Mouse (Mus musculus): Measurements from ENCODE around the gene Gm47283. TPM values are rescaled to one million over a fixed set of nuclear protein-coding genes. Genes with fewer than 3 reads are reported as not detected.
"Not testable (repeated sequence)": the region's sequence is repeated elsewhere in the genome, so short reads cannot be mapped to it uniquely, and the experiment has no call there.

The Gm47283 gene
- polyA plus RNA-seq, 1 experiment from 2014 or later, result not detected

DNA sequence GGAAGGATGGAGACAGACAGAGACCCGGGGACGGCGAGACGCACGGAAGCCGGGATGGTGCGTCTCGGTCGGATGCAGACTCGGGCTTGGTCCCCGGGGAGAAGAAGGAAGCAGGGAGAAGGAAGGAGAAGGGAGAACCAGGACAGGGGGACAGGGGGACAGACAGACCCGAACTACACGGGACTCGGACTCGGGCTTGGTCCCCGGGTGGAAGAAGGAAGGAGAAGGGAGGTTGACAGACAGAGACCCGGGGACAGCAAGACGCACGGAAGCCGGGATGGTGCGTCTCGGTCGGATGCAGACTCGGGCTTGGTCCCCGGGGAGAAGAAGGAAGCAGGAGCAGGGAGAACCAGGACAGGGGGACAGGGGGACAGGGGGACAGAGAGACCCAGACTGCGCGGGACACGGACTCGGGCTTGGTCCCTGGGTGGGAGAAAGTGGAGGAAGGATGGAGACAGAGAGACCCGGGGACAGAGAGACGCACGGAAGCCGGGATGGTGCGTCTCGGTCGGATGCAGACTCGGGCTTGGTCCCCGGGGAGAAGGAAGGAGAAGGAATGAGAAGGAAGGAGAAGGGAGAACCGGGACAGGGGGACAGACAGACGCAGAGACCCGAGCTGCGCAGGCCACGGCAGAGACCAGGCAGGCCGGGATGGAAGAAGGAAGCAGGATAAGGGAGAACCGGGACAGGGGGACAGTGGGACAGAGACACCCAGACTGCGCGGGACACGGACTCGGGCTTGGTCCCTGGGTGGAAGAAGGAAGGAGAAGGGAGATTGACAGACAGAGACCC, 42.1 kb upstream of the Gm47283 start:
- H3K27ac ChIP-seq, result peak overlapping the region; percentile 9; the same call in 1 of the 2 replicates
- ATAC-seq (ENCODE audit: low FRiP score); H3K4me2 ChIP-seq; H3K4me1 ChIP-seq; H3K4me3 ChIP-seq (replicated peaks); H3K27me3 ChIP-seq; H3K9ac ChIP-seq: not testable (repeated sequence)
- WGBS, result 87% methylated on average over 49 of the region's 49 CpGs
- H3K36me3 ChIP-seq (replicated peaks), result peaks cover 52% of the 10 kb centered on the region
- H3K9me3 ChIP-seq, result peaks cover 54% of the 10 kb centered on the region

DNA sequence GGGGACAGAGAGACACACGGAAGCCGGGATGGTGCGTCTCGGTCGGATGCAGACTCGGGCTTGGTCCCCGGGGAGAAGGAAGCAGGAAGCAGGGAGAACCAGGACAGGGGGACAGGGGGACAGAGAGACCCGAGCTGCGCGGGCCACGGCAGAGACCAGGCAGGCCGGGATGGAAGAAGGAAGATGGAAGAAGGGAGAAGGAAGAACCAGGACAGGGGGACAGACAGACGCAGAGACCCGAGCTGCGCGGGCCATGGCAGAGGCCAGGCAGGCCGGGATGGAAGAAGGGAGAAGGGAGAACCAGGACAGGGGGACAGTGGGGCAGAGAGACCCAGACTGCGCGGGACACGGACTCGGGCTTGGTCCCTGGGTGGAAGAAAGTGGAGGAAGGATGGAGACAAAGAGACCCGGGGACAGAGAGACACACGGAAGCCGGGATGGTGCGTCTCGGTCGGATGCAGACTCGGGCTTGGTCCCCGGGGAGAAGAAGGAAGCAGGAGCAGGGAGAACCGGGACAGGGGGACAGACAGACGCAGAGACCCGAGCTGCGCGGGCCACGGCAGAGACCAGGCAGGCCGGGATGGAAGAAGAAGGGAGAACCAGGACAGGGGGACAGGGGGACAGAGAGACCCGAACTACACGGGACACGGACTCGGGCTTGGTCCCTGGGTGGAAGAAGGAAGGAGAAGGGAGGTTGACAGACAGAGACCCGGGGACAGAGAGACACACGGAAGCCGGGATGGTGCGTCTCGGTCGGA, 41.3 kb upstream of the Gm47283 start:
- not testable (repeated sequence) for H3K9ac ChIP-seq; ATAC-seq (ENCODE audit: low FRiP score); H3K4me2 ChIP-seq; H3K4me1 ChIP-seq; H3K4me3 ChIP-seq (replicated peaks); H3K27me3 ChIP-seq
- 85% methylated on average over 36 of the region's 46 CpGs for WGBS
- peak overlapping the region; percentile 9; the same call in 1 of the 2 replicates for H3K27ac ChIP-seq
- peaks cover 54% of the 10 kb centered on the region for H3K9me3 ChIP-seq
- peaks cover 52% of the 10 kb centered on the region for H3K36me3 ChIP-seq (replicated peaks)

DNA sequence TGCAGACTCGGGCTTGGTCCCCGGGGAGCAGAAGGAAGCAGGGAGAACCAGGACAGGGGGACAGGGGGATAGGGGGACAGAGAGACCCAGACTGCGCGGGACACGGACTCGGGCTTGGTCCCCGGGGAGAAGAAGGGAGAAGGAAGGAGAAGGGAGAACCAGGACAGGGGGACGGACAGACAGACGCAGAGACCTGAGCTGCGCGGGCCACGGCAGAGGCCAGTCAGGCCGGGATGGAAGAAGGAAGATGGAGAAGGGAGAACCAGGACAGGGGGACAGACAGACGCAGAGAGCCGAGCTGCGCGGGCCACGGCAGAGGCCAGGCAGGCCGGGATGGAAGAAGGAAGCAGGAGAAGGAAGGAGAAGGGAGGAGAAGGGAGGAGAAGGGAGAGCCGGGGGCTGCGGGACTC, 40.7 kb upstream of the Gm47283 start:
- no peak for ATAC-seq (ENCODE audit: low FRiP score)
- Histone ChIP-seq H3K27me3 (no peaks in the 10 kb centered on the region), H3K27ac (peak overlapping the region; percentile 25; the same call in 1 of the 2 replicates), H3K4me3 (replicated peaks) (no peak overlapping the region), H3K4me2 (peak overlapping the region; percentile 3; the same call in 1 of the 2 replicates), H3K9ac (no peak overlapping the region), H3K9me3 (peaks cover 52% of the 10 kb centered on the region), H3K4me1 (no peaks in the 10 kb centered on the region), H3K36me3 (replicated peaks) (peaks cover 48% of the 10 kb centered on the region)
- 47% methylated on average over 2 of the region's 21 CpGs for WGBS

DNA sequence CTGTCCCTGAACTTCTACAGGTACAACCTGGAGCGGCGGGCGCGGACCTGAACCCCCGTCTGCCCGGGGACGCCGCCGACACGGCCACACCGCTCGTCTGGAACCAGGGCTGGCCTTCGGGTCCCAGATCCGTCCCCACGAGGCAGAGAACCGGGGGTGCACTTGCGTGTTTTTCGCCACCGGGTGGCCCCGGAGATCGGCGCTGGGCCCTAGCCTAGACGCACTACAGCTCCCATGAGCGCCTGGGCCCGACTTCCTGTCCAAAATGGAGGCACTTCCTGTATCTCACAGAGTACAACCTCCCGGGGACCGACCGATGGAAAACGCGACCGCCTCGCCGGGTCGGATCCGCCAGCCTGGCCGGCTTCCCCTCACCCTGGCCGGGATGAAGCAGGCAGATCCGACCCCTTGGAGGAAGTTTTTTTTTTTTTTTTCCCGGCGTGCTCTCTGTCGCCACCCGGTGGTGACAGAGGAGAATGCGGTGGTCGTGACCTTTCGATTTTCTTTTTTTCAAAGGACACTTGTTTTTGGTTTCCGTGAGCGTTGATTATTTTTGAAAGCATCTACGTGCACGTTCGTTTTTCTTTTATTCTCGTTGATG, 40.1 kb upstream of the Gm47283 start:
- Histone ChIP-seq H3K36me3 (replicated peaks) (peaks cover 42% of the 10 kb centered on the region), H3K9me3 (peaks cover 45% of the 10 kb centered on the region), H3K4me3 (replicated peaks) (peak overlapping the region; percentile 7), H3K4me2 (peak overlapping the region; percentile 3), H3K27ac (peak overlapping the region; percentile 25; the same call in 1 of the 2 replicates)
- 57% methylated on average over 51 of the region's 51 CpGs for WGBS
- peak; percentile 94 for ATAC-seq (ENCODE audit: low FRiP score)
- not testable (repeated sequence) for H3K4me1 ChIP-seq, H3K27me3 ChIP-seq, H3K9ac ChIP-seq

DNA sequence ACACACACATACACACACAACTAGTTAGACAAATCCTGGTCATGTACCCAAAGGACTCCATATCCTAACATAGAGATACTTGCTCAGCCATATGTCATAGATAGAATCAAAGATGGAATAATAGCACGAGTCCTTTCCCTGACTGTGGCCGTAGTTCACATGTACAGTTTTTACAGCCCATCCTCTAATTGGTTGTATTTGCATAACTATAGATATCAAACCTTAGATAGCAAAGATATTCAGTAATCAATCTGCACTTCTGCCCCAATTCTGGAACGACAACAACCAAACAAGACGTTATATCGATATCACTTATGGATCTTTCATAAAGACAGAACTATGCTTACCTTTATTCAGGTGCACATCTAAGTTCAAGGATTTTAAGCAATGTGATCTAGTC, 39.3 kb upstream of the Gm47283 start:
- H3K9ac ChIP-seq; H3K4me2 ChIP-seq; H3K4me1 ChIP-seq; H3K27me3 ChIP-seq; ATAC-seq (ENCODE audit: low FRiP score); H3K4me3 ChIP-seq (replicated peaks); H3K27ac ChIP-seq: not testable (repeated sequence)
- Histone ChIP-seq H3K9me3 (peaks cover 37% of the 10 kb centered on the region), H3K36me3 (replicated peaks) (peaks cover 34% of the 10 kb centered on the region)
- WGBS, result 96% methylated on average over 5 of the region's 5 CpGs

DNA sequence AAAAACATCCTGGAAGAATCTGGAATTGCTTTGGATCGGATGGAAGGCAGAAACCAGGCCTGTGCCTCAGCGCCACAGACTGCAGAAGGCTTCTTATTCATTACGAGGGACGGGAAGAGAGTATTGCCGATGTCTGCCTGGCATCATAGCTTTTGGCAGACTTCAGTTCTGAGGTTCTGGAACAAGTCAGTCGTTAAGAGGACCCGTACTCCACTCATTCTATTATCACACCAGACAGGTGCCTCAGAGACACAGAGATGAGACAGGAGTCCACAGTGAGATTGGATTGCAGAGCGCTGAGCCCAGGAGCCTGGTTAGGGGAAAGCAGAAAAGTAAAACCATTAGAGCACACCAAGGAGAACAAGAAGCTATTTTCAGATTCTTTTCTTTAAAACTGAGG, 29.8 kb upstream of the Gm47283 start, which contains the start of gene Gm21860:
Gene Gm21860 (minus strand): TSS at position 101 of the 400 bp plus-strand sequence.
- H3K27ac ChIP-seq; ATAC-seq (ENCODE audit: low FRiP score); H3K36me3 ChIP-seq (replicated peaks); H3K4me2 ChIP-seq; H3K4me3 ChIP-seq (replicated peaks); H3K4me1 ChIP-seq; H3K9me3 ChIP-seq; H3K27me3 ChIP-seq; H3K9ac ChIP-seq: not testable (repeated sequence)
- WGBS, result no CpG with 5 or more reads among the region's 8 CpGs

DNA sequence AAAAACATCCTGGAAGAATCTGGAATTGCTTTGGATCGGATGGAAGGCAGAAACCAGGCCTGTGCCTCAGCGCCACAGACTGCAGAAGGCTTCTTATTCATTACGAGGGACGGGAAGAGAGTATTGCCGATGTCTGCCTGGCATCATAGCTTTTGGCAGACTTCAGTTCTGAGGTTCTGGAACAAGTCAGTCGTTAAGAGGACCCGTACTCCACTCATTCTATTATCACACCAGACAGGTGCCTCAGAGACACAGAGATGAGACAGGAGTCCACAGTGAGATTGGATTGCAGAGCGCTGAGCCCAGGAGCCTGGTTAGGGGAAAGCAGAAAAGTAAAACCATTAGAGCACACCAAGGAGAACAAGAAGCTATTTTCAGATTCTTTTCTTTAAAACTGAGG, 54.5 kb downstream of the Gm47283 start, which contains the start of gene Gm21748:
Gene Gm21748 (minus strand): TSS at position 101 of the 400 bp plus-strand sequence.
- no CpG with 5 or more reads among the region's 8 CpGs for WGBS
- not testable (repeated sequence) for H3K27me3 ChIP-seq; H3K9me3 ChIP-seq; H3K4me2 ChIP-seq; ATAC-seq (ENCODE audit: low FRiP score); H3K4me1 ChIP-seq; H3K4me3 ChIP-seq (replicated peaks); H3K36me3 ChIP-seq (replicated peaks); H3K27ac ChIP-seq; H3K9ac ChIP-seq

Other genes with a start within 250 kb of the Gm47283 start
- gene Gm21860, start 29.9 kb upstream of the Gm47283 start, polyA plus RNA-seq (2016; fragmentation: Nextera tagmentation; extraction: Ambion mirVana), result not detected in 2 replicates
- gene Gm21748, start 54.4 kb downstream of the Gm47283 start, polyA plus RNA-seq (2016; fragmentation: Nextera tagmentation; extraction: Ambion mirVana), result not detected in 2 replicates